Mouse (Mus musculus): ENCODE data around the gene 4930486L24Rik. TPM values are rescaled to one million over a fixed set of nuclear protein-coding genes. Genes with fewer than 3 reads are reported as not detected.
"Not testable (repeated sequence)": the region's sequence is repeated elsewhere in the genome, so short reads cannot be mapped to it uniquely, and the experiment has no call there.

The 4930486L24Rik gene
- polyA plus RNA-seq (2014; fragmentation: Nextera tagmentation; extraction: Ambion mirVana), result 0.36 TPM in 1 of 2 replicates, not detected in the other

DNA sequence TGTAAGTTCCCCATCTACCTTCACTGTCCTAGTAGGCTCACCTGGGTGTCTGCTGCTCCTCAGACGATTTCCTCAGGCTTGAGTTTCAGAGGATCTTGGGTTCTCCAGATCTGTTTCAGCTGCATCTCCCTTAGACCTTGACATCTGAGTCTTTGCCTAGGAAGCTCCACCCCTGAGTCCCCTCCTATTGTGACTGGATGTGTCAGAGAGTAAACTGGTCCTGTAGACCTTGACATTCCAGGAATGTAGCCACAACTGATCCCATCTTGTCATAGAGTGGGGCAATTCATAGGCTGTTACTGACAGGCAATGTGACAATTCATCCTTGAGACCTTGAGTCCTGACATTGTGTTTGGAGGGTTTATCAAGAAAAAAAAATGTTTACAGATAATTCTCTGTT is at the start of gene 4930486L24Rik:
4930486L24Rik (minus strand) TSS at position 195 of the 400 bp plus-strand sequence.
- DNase-seq (ENCODE audit: low spot score) (no peak), ATAC-seq (no peak)
- Histone ChIP-seq H3K9me3 (replicated peaks; ENCODE audit: control insufficient read depth, low read length) (no peaks in the 10 kb centered on the region), H3K4me1 (ENCODE audit: control insufficient read depth, insufficient read depth, low read length) (no peaks in the 10 kb centered on the region), H3K9ac (ENCODE audit: low read length) (no peak within 1 kb of the TSS), H3K27ac (ENCODE audit: low read depth, low read length) (no peak within 1 kb of the TSS), H3K27me3 (replicated peaks; ENCODE audit: control insufficient read depth, insufficient read depth, low read length) (no peaks in the 10 kb centered on the region), H3K36me3 (ENCODE audit: control insufficient read depth, insufficient read depth, low read length) (no peaks in the 10 kb centered on the region), H3K4me3 (ENCODE audit: low read depth, low read length) (no peak within 1 kb of the TSS), H3K4me2 (ENCODE audit: low read length) (no peak within 1 kb of the TSS)
- WGBS, result 74% methylated on average over 1 of the region's 1 CpGs

DNA sequence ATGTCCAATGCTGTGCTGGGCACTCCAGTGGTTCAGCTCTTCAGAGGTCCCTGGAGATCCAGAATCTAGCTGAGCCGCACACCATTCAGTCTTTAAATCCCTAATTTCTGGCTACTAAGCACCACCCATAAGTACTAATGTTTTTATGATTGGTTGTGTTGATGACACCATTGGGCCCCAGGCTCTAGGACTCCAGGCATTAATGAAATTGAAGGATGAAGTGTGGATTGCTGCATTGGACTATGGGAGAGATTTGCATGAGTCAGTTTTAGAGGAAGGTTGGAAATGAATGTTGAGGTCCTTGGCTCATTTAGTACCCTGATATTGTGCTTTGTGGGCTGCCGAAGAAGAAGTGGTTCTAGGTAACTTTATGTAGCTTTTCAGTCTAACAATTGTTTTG is 40.5 kb upstream of the 4930486L24Rik start, which contains the start of gene Tpbpb:
Tpbpb (minus strand) TSS at position 101 of the 400 bp plus-strand sequence.
- not testable (repeated sequence) for H3K4me1 ChIP-seq (ENCODE audit: control insufficient read depth, insufficient read depth, low read length); DNase-seq (ENCODE audit: low spot score); H3K9ac ChIP-seq (ENCODE audit: low read length); H3K4me2 ChIP-seq (ENCODE audit: low read length); H3K9me3 ChIP-seq (replicated peaks; ENCODE audit: control insufficient read depth, low read length); H3K27ac ChIP-seq (ENCODE audit: low read depth, low read length); ATAC-seq; H3K36me3 ChIP-seq (ENCODE audit: control insufficient read depth, insufficient read depth, low read length); H3K4me3 ChIP-seq (ENCODE audit: low read depth, low read length); H3K27me3 ChIP-seq (replicated peaks; ENCODE audit: control insufficient read depth, insufficient read depth, low read length)
- 85% methylated on average over 2 of the region's 2 CpGs for WGBS

DNA sequence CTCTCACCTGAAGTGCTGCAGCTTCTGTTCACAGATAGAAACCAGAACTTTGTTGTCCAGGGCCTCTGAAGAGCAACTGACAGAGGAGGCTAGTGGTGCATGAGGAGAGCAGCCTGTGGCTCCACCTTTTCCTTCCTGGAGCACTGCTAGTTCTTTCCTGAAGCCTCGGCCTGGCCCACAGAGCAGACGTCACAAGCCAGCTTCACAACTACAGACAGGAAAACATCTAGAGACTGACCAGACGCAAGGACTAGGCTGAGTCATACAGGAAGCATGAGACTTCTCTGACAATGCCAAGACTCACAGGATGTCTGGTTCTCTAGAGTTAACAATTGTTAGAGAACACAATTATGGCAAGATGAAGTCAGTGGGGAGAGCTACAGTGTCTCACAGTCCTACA is 33.1 kb upstream of the 4930486L24Rik start, which contains the start of gene Ctla2b:
Ctla2b (minus strand) TSS at position 120 of the 400 bp plus-strand sequence.
- Histone ChIP-seq H3K4me1 (ENCODE audit: control insufficient read depth, insufficient read depth, low read length) (no peaks in the 10 kb centered on the region), H3K9ac (ENCODE audit: low read length) (no peak within 1 kb of the TSS), H3K4me3 (ENCODE audit: low read depth, low read length) (no peak within 1 kb of the TSS), H3K4me2 (ENCODE audit: low read length) (no peak within 1 kb of the TSS), H3K36me3 (ENCODE audit: control insufficient read depth, insufficient read depth, low read length) (no peaks in the 10 kb centered on the region), H3K9me3 (replicated peaks; ENCODE audit: control insufficient read depth, low read length) (no peaks in the 10 kb centered on the region), H3K27ac (ENCODE audit: low read depth, low read length) (no peak within 1 kb of the TSS), H3K27me3 (replicated peaks; ENCODE audit: control insufficient read depth, insufficient read depth, low read length) (no peaks in the 10 kb centered on the region)
- ATAC-seq (no peak), DNase-seq (ENCODE audit: low spot score) (no peak)
- WGBS, result 92% methylated on average over 3 of the region's 3 CpGs

DNA sequence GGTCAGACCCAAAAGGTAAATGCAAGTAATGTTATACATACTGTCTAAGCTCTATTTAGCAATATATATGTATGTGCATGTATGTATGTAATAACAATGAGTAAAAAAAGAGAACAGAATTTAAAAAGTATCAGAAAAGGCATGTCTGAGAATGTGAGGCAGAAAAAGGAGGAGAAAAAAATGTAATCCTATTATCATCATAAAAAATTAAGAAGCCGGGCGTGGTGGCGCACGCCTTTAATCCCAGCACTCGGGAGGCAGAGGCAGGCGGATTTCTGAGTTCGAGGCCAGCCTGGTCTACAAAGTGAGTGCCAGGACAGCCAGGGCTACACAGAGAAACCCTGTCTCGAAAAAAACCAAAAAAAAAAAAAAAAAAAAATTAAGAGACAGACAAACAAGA is 32.5 kb upstream of the 4930486L24Rik start, which contains the start of gene Gm49392:
Gm49392 (minus strand) TSS at position 101 of the 400 bp plus-strand sequence.
- not testable (repeated sequence) for H3K36me3 ChIP-seq (ENCODE audit: control insufficient read depth, insufficient read depth, low read length); H3K9me3 ChIP-seq (replicated peaks; ENCODE audit: control insufficient read depth, low read length); H3K4me2 ChIP-seq (ENCODE audit: low read length); H3K4me3 ChIP-seq (ENCODE audit: low read depth, low read length); DNase-seq (ENCODE audit: low spot score); H3K27ac ChIP-seq (ENCODE audit: low read depth, low read length); H3K4me1 ChIP-seq (ENCODE audit: control insufficient read depth, insufficient read depth, low read length); H3K9ac ChIP-seq (ENCODE audit: low read length); H3K27me3 ChIP-seq (replicated peaks; ENCODE audit: control insufficient read depth, insufficient read depth, low read length); ATAC-seq
- 90% methylated on average over 6 of the region's 8 CpGs for WGBS

DNA sequence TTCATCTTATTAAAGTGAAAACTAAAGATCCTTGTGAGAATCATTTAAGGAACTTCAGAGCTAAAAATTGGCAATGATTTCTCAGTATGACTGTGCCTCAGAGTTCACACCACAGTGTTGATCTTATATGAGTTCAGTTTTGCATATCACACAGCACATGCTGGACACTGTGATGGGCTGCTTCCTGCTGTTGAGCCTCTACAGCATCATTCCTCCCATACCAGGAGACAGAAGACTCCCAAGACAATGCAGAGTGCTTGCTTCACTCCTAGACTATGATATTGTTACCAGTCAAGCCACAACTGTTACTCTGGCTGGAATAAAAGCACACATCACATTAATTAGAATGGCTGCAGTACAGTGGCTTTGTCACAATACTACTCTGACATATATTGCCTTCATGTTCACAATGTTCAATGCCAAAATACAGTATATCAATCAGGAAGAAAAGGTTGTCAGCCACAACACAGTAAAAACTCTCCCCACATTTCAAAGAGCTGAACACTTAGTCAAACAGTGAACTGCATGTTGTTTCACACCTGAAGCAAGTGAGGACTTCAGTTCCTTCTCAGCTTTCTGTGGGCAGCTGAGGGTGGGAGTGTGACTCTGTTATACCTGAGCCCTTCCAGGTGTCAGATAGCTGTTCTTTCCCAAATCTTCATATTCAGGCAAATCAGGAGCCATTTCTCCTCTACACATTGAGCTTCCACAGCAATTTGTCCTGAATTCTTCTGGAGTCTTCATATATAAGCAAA is 31.3 kb upstream of the 4930486L24Rik start:
- H3K4me1 ChIP-seq (ENCODE audit: control insufficient read depth, insufficient read depth, low read length), result no peaks in the 10 kb centered on the region
- no peaks in the 10 kb centered on the region for H3K9me3 ChIP-seq (replicated peaks; ENCODE audit: control insufficient read depth, low read length)
- no peak overlapping the region for H3K27ac ChIP-seq (ENCODE audit: low read depth, low read length)
- H3K9ac ChIP-seq (ENCODE audit: low read length), result no peak overlapping the region
- H3K4me2 ChIP-seq (ENCODE audit: low read length), result no peak overlapping the region
- ATAC-seq, result no peak
- no peak overlapping the region for H3K4me3 ChIP-seq (ENCODE audit: low read depth, low read length)
- no peaks in the 10 kb centered on the region for H3K36me3 ChIP-seq (ENCODE audit: control insufficient read depth, insufficient read depth, low read length)
- H3K27me3 ChIP-seq (replicated peaks; ENCODE audit: control insufficient read depth, insufficient read depth, low read length), result no peaks in the 10 kb centered on the region
- DNase-seq (ENCODE audit: low spot score), result no peak

DNA sequence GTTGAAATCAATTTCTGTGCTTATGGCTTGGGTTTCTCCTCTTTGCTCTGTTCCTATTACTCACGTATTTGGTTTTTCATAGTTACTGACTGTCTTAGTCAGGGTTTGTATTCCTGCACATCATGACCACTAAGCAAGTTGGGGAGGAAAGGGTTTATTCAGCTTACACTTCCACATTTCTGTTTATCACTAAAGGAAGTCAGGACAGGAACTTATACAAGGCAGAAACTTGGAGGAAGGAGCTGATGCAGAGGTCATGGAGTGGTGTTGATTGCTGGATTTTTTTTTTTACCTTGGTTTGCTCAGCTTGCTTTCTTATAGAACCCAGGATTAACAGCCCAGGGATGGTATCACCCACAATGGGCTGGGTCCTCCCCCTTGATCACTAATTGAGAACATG is 28.0 kb upstream of the 4930486L24Rik start:
- no peaks in the 10 kb centered on the region for H3K9me3 ChIP-seq (replicated peaks; ENCODE audit: control insufficient read depth, low read length)
- no peak overlapping the region for H3K4me3 ChIP-seq (ENCODE audit: low read depth, low read length)
- H3K9ac ChIP-seq (ENCODE audit: low read length), result no peak overlapping the region
- H3K36me3 ChIP-seq (ENCODE audit: control insufficient read depth, insufficient read depth, low read length), result no peaks in the 10 kb centered on the region
- ATAC-seq (no peak), DNase-seq (ENCODE audit: low spot score) (no peak)
- H3K27me3 ChIP-seq (replicated peaks; ENCODE audit: control insufficient read depth, insufficient read depth, low read length), result no peaks in the 10 kb centered on the region
- no peak overlapping the region for H3K27ac ChIP-seq (ENCODE audit: low read depth, low read length)
- WGBS, result 85% methylated on average over 1 of the region's 1 CpGs
- H3K4me2 ChIP-seq (ENCODE audit: low read length), result no peak overlapping the region
- H3K4me1 ChIP-seq (ENCODE audit: control insufficient read depth, insufficient read depth, low read length), result no peaks in the 10 kb centered on the region

DNA sequence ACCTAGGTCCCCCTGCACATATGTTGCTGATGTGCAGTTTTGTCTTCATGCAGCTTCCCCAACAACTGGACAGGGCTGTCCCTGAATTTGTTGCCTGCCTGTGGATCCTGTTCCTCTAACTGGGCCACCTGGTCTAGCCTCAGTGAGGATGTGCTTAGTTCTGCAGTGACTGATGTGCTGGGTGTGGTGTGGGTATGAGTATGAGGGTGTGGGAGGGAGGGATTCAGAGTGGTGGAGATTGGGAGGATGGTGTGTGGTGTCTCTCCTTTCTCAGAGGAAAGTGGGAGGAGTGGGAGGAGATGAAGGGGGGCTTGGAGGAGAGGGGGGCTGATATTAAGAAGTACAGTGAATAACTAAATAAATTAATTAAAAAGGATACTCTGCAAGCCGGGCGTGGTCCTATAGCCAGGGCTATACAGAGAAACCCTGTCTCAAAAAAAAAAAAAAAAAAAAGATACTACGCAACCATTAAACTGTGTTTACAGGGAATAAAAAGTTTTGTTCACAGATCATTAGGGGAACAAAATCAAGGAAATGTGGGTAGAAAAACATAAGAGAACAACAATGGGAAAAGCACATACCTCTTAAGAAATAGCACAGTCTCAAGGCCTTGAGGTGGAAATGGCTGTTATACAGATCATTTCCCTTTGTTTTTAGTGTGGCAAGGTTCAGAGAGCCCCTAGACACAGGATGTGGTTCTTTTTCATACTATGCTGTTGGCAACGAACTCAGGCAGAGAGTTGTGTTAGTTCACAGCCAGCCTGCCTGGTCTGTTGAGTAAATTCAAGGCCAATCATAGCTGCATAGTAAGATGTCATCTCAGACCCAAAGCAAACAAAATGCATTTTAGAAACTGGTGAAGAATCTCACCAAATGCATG is 15.8 kb downstream of the 4930486L24Rik start:
- WGBS, result 88% methylated on average over 4 of the region's 4 CpGs
- no peaks in the 10 kb centered on the region for H3K36me3 ChIP-seq (ENCODE audit: control insufficient read depth, insufficient read depth, low read length)
- H3K27ac ChIP-seq (ENCODE audit: low read depth, low read length), result no peak overlapping the region
- H3K4me1 ChIP-seq (ENCODE audit: control insufficient read depth, insufficient read depth, low read length), result no peaks in the 10 kb centered on the region
- ATAC-seq (no peak), DNase-seq (ENCODE audit: low spot score) (no peak)
- no peak overlapping the region for H3K9ac ChIP-seq (ENCODE audit: low read length)
- H3K4me2 ChIP-seq (ENCODE audit: low read length), result no peak overlapping the region
- no peaks in the 10 kb centered on the region for H3K27me3 ChIP-seq (replicated peaks; ENCODE audit: control insufficient read depth, insufficient read depth, low read length)
- no peaks in the 10 kb centered on the region for H3K9me3 ChIP-seq (replicated peaks; ENCODE audit: control insufficient read depth, low read length)
- no peak overlapping the region for H3K4me3 ChIP-seq (ENCODE audit: low read depth, low read length)

DNA sequence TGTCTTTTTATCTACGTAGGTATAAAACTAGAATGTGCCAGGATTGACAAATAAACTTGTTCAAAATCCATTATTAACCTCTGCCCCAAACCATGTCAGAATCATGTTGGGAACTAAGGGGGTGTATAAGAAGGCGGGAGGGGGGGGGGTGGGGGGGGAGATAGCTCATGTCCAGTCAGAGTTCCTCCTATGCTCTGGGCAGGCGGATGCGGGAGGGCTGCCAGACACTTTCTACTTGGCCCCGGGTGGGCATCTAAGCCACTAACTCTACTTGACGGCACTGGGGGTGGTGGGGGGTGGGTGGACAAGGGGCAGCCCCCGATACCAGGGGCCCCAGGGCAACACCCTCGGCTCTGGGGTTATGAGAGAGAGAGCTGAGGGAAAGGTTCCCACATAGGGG is 21.1 kb downstream of the 4930486L24Rik start:
- whole genome bisulfite sequencing, result 89% methylated on average over 8 of the region's 8 CpGs

More for the DNA sequence above, 21.1 kb downstream of the 4930486L24Rik start:
- no peak overlapping the region for H3K4me3 ChIP-seq (ENCODE audit: low read depth, low read length)
- H3K27ac ChIP-seq (ENCODE audit: low read depth, low read length), result no peak overlapping the region
- no peaks in the 10 kb centered on the region for H3K9me3 ChIP-seq (replicated peaks; ENCODE audit: control insufficient read depth, low read length)
- H3K4me1 ChIP-seq (ENCODE audit: control insufficient read depth, insufficient read depth, low read length), result no peaks in the 10 kb centered on the region
- H3K36me3 ChIP-seq (ENCODE audit: control insufficient read depth, insufficient read depth, low read length), result no peaks in the 10 kb centered on the region
- no peak overlapping the region for H3K9ac ChIP-seq (ENCODE audit: low read length)
- no peaks in the 10 kb centered on the region for H3K27me3 ChIP-seq (replicated peaks; ENCODE audit: control insufficient read depth, insufficient read depth, low read length)
- no peak overlapping the region for H3K4me2 ChIP-seq (ENCODE audit: low read length)
- DNase-seq (ENCODE audit: low spot score) (no peak), ATAC-seq (no peak)
